Mouse (Mus musculus) liver, embryonic 16.5 days (tissue): ENCODE measurements around the gene Apeh. TPM values are rescaled to one million over a fixed set of nuclear protein-coding genes. Genes with fewer than 3 reads are reported as not detected.

ENCODE experiments used
- ATAC-seq: fragments of 200-750 bp; cut with Nextera tagmentation; 2 replicates; pipeline ENCODE4 v1.8.0; 2017; ENCODE audit warnings: low read depth, mild to moderate bottlenecking, moderate number of reproducible peaks, moderate library complexity
- H3K27ac ChIP-seq: fragments of 300-500 bp; sonication (generic); 2 replicates; pipeline ENCODE4 v1.5.1; 2014; ENCODE audit warnings: mild to moderate bottlenecking, low read length
- H3K27me3 ChIP-seq: fragments of 300-500 bp; sonication (generic); 2 replicates; pipeline ENCODE4 v1.6.1; 2014; ENCODE audit warnings: low read depth, low read length, mixed read lengths; ENCODE audit not compliant: control insufficient read depth, insufficient read depth
- H3K36me3 ChIP-seq: fragments of 300-500 bp; sonication (generic); 2 replicates; pipeline ENCODE4 v1.6.1; 2014; ENCODE audit warnings: mild to moderate bottlenecking; ENCODE audit not compliant: control insufficient read depth, insufficient read depth
- H3K4me1 ChIP-seq: fragments of 300-500 bp; sonication (generic); 2 replicates; pipeline ENCODE4 v1.6.1; 2014; ENCODE audit warnings: low read depth, low read length, mixed read lengths; ENCODE audit not compliant: control insufficient read depth
- H3K4me2 ChIP-seq: fragments of 300-500 bp; sonication (generic); 2 replicates; pipeline ENCODE4 v1.6.1; 2014; ENCODE audit warnings: low read depth, low read length, mixed read lengths
- H3K4me3 ChIP-seq: fragments of 300-500 bp; sonication (generic); 2 replicates; pipeline ENCODE4 v1.5.1; 2014; ENCODE audit warnings: low read depth, mild to moderate bottlenecking, low read length
- H3K9ac ChIP-seq: fragments of 300-500 bp; sonication (generic); 2 replicates; pipeline ENCODE4 v1.6.1; 2014; ENCODE audit warnings: low read depth, low read length
- H3K9me3 ChIP-seq: fragments of 300-500 bp; sonication (generic); replicated peaks from 2 replicates; pipeline ENCODE4 v1.6.1; 2016; ENCODE audit warnings: low read length; ENCODE audit not compliant: control insufficient read depth
- WGBS: fragments of 180-500 bp; shearing (Covaris S2); extraction: QIAGEN DNeasy Blood & Tissue Kit; methylation state at CpG from one replicate; pipeline ENCODE4 v1.1.7; 2014; ENCODE audit not compliant: insufficient replicate concordance; 5-methylcytosine and 5-hydroxymethylcytosine counted together
- polyA plus RNA-seq: library from polyadenylated mRNA; unstranded; fragments of >200 nt; fragmentation: Nextera tagmentation; extraction: Ambion mirVana; gene quantifications from 2 replicates; pipeline ENCODE4 v1.2.1, GENCODE M21; 2015

Gene Apeh
- polyA plus RNA-seq, 1 experiment from 2014 or later: 172 TPM

DNA sequence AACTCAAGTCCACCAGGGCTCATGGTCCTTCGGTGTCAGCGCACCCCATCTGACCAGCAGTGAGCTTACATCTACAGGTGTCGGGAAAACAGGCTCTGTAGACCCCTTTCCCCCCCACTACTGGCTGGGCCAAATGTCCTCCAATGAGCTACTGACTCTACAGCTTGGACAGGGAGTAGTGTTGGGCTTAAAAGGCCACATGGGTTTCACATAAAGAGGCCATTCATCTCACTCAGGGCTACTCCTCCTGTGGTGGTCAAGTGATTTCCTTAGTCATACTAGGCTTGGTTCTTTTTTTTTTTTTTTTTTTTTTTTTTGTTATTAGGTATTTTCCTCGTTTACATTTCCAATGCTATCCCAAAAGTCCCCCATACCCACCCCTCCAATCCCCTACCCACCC lies 29.5 kb upstream of the Apeh start:
- Histone ChIP-seq H3K9ac (no peak overlapping the region), H3K27ac (no peak overlapping the region), H3K9me3 (no peaks in the 10 kb centered on the region), H3K4me1 (peaks cover 8% of the 10 kb centered on the region; the same call in 1 of the 2 replicates), H3K4me3 (no peak overlapping the region), H3K27me3 (no peaks in the 10 kb centered on the region), H3K36me3 (no peaks in the 10 kb centered on the region), H3K4me2 (no peak overlapping the region)
- ATAC-seq: no peak
- 71% methylated on average over 4 of the region's 4 CpGs for WGBS

GRCm38 (mm10) chr9:108121170-108121969 lies 27.0 kb upstream of the Apeh start:
- no peak overlapping the region for H3K4me3 ChIP-seq
- 80% methylated on average over 10 of the region's 10 CpGs for WGBS
- no peak overlapping the region for H3K27ac ChIP-seq
- no peaks in the 10 kb centered on the region; the same call in 1 of the 2 replicates for H3K27me3 ChIP-seq
- no peak overlapping the region for H3K4me2 ChIP-seq
- no peaks in the 10 kb centered on the region for H3K36me3 ChIP-seq
- H3K9me3 ChIP-seq: no peaks in the 10 kb centered on the region
- H3K9ac ChIP-seq: no peak overlapping the region
- peaks cover 8% of the 10 kb centered on the region for H3K4me1 ChIP-seq
- ATAC-seq: no peak

DNA sequence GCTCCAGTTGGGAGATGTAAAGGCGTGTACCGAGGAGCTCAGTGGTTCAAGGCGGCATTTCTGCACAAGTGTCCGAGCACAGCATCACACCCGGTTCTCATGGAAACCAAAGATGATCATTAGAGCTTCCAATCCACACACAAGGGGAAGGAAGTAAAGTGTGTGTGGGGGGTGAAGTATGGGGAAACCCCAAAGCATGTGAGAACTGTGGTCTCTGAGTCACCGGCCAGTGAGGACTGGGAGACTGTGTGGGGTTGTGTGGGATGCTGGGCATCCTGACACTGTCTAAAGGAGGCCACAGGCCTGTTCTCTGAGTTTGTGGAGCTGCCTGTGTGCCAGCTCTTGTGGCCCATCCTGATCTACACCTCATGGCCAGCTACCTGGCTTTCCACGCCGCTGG lies 26.3 kb upstream of the Apeh start:
- H3K36me3 ChIP-seq: no peaks in the 10 kb centered on the region
- H3K4me2 ChIP-seq: no peak overlapping the region
- no peak overlapping the region for H3K27ac ChIP-seq
- WGBS: 60% methylated on average over 8 of the region's 8 CpGs
- no peak for ATAC-seq
- H3K9ac ChIP-seq: no peak overlapping the region
- no peak overlapping the region for H3K4me3 ChIP-seq
- H3K4me1 ChIP-seq: peaks cover 8% of the 10 kb centered on the region
- no peaks in the 10 kb centered on the region; the same call in 1 of the 2 replicates for H3K27me3 ChIP-seq
- no peaks in the 10 kb centered on the region for H3K9me3 ChIP-seq

DNA sequence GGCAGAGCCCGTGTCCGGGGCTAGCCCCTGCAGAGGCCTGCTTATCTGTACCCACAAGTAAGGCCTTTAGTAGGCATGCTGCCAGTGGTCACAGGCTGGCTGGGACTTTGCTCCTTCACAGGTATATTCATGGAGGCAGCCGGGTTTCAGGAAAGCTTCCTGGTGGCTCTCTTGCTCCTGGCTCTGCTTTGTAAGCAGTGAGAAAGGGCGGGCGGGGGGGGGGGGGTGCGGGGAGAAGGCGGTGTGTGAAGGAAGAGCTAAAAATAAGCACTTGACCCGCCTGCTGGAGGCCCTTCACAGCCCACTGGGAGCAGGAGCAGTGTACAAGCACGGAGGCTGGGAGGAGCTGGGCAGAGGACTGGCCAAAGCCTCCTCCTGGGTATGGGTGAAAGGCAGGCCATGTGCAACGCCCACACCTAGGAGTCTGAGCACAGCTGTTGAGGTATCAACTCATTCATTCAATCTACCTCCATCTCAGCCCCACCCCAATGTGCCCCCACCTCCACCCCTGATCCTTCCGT lies 25.5 kb upstream of the Apeh start:
- Histone ChIP-seq H3K36me3 (no peaks in the 10 kb centered on the region), H3K4me3 (no peak overlapping the region), H3K9ac (no peak overlapping the region), H3K27ac (no peak overlapping the region), H3K9me3 (no peaks in the 10 kb centered on the region), H3K4me2 (no peak overlapping the region), H3K4me1 (peaks cover 8% of the 10 kb centered on the region), H3K27me3 (no peaks in the 10 kb centered on the region; the same call in none of the 2 replicates)
- peak; percentile 37; the same call in 1 of the 2 replicates for ATAC-seq
- WGBS: 23% methylated on average over 10 of the region's 11 CpGs

- no peak overlapping the region for H3K4me3 ChIP-seq
- no peaks in the 10 kb centered on the region for H3K9me3 ChIP-seq
- ATAC-seq: peak; percentile 17; the same call in 1 of the 2 replicates
- no peak overlapping the region for H3K9ac ChIP-seq
- H3K36me3 ChIP-seq: no peaks in the 10 kb centered on the region
- H3K27ac ChIP-seq: no peak overlapping the region
- WGBS: 52% methylated on average over 4 of the region's 4 CpGs
- H3K27me3 ChIP-seq: no peaks in the 10 kb centered on the region; the same call in none of the 2 replicates
- H3K4me1 ChIP-seq: peaks cover 8% of the 10 kb centered on the region
- no peak overlapping the region for H3K4me2 ChIP-seq
Observed at GRCm38 (mm10) chr9:108117143-108117542, 22.7 kb upstream of the Apeh start.

DNA sequence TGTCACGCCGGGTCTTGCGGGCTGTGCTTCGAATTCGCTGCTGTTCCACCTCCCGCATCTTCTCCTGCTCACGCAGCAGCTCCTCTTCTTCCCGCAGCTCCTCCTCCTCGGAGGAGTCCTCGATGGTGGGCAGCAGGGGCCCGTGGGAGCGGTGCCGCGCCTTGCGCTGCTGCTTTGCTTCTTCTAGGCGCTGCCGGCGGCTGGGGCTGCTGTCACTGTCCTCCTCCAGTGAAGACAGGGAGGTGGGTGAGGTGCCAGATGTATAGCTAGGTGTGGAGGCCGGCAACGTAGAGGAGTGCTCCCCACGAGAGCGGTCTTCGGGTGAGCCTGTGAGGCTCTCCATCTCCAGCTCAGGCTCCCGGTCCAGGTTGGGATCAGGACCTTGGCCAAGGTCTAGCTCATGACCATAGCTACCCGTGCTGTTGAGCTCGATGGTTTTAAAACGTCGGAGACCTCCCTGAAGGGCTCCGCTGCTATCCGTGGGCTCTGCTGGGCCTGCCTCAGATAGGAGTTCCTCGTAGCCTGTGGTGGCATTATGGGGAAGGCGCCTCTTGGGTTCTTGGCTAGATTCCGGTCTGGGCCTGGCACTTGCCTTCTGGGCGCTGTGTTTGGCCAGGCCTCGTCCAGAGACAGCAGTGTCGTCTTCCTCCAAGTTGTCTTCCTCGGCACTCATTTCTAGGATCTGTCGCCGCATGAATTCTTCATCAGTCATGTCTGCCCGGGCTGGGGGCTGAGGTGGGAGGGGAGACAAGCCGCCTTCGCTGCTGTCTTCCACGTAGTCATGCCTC lies 21.1 kb upstream of the Apeh start:
- Histone ChIP-seq H3K9me3 (no peaks in the 10 kb centered on the region), H3K27me3 (peaks cover 13% of the 10 kb centered on the region)

GRCm38 (mm10) chr9:108112719-108113340 lies 18.4 kb upstream of the Apeh start:
- H3K9me3 ChIP-seq: no peaks in the 10 kb centered on the region
- no peak overlapping the region for H3K9ac ChIP-seq
- no peak overlapping the region for H3K4me2 ChIP-seq
- no peaks in the 10 kb centered on the region for H3K36me3 ChIP-seq
- no peak overlapping the region for H3K4me3 ChIP-seq
- peaks cover 9% of the 10 kb centered on the region for H3K4me1 ChIP-seq
- H3K27me3 ChIP-seq: peaks cover 22% of the 10 kb centered on the region
- no peak overlapping the region for H3K27ac ChIP-seq
- ATAC-seq: no peak
- 88% methylated on average over 18 of the region's 18 CpGs for WGBS

More for the DNA sequence above, 21.1 kb upstream of the Apeh start:
- no peak overlapping the region for H3K27ac ChIP-seq
- no peak overlapping the region for H3K4me3 ChIP-seq
- no peak overlapping the region for H3K9ac ChIP-seq
- no peaks in the 10 kb centered on the region for H3K36me3 ChIP-seq
- 73% methylated on average over 43 of the region's 43 CpGs for WGBS
- no peak overlapping the region for H3K4me2 ChIP-seq
- peaks cover 17% of the 10 kb centered on the region for H3K4me1 ChIP-seq
- no peak for ATAC-seq

DNA sequence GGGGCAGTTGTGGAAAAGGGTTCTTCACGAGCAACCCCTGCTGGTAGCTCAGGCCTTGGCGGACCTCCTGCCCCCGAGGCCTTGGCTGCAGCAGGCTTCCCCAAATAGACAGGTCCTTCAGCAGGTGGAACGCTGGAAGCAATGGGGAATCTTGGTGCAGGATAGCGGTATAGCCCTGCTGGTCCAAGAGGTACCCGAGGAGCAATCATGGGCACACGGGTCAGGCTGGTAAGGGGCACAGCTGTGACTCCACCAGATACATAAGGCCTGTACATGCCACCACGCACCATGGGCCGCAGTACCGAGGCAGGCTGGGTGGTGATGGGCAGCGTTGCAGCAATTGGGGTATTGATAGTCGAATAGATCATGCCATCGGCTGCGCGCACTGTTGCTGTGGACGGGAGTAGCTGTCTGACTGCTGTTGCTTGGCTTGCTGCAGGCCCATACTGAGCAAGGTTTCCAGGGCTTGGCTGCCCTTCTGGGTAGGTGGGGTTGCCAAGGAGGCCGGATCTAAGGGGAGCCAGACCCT lies 17.3 kb upstream of the Apeh start:
- peak overlapping the region; percentile 7; the same call in 1 of the 2 replicates for H3K27ac ChIP-seq
- H3K4me1 ChIP-seq: peaks cover 9% of the 10 kb centered on the region
- no peaks in the 10 kb centered on the region for H3K36me3 ChIP-seq
- H3K4me2 ChIP-seq: peak overlapping the region; percentile 56
- 64% methylated on average over 17 of the region's 17 CpGs for WGBS
- ATAC-seq: no peak
- H3K4me3 ChIP-seq: peak overlapping the region; percentile 26
- H3K9ac ChIP-seq: peak overlapping the region; percentile 31
- H3K9me3 ChIP-seq: no peaks in the 10 kb centered on the region
- peaks cover 22% of the 10 kb centered on the region for H3K27me3 ChIP-seq
